Mouse (Mus musculus) cerebellum, adult 2 months (tissue): ENCODE data around the gene Ttll11.

Experiments used
- CTCF ChIP-seq: fragments of 200-500 bp; IDR thresholded peaks from 2 replicates; pipeline ENCODE4 v1.5.1; 2011; ENCODE audit warnings: low read depth, mild to moderate bottlenecking, control low read depth, low read length, moderate library complexity, borderline replicate concordance; ENCODE audit not compliant: insufficient read depth
- POLR2A ChIP-seq: fragments of 200-500 bp; IDR thresholded peaks from 2 replicates; pipeline ENCODE4 v1.6.1; 2011; ENCODE audit warnings: low read length, control low read depth, borderline replicate concordance; ENCODE audit not compliant: insufficient read depth

- TF ChIP-seq CTCF (no peak), POLR2A (no peak)
These were observed 104.1 kb downstream of the Ttll11 start for GRCm38 (mm10) chr2:35875572-35875971.
